Mouse (Mus musculus): ENCODE measurements around the gene Rhot2.

DNA sequence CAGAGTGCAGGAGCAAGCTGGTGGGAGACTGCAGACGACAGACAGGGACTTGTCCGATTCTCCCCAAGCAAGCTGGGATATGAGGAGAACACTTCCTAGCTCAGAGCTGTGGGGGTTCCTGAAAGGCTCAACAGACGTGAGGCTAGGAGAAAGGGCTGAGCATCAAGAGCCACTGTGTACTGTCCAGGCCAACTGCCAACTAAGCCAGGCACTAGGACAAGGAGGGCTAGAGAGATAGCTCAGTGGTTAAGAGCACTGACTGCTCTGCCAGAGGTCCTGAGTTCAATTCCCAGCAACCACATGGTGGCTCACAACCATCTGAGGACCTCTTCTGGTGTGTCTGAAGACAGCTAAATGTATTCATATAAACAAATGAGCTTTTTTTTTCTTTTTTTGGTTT is 2.1 kb downstream of the Rhot2 start:
- TF ChIP-seq CTCF (IDR thresholded peaks at IDR 0.05; ENCODE audit: control insufficient read depth, insufficient read depth, insufficient read length) = no peak
- no peak for TF ChIP-seq FOSL1 (IDR thresholded peaks at IDR 0.05; ENCODE audit: insufficient read depth, low read length, poor library complexity, severe bottlenecking)
- no peak for TF ChIP-seq MAX (IDR thresholded peaks at IDR 0.05)
